Mouse (Mus musculus): Measurements from ENCODE around the gene Mcts1. TPM values are rescaled to one million over a fixed set of nuclear protein-coding genes. Genes with fewer than 3 reads are reported as not detected.

Mcts1 gene
- 136 TPM for polyA plus RNA-seq (2017; shearing (Covaris generic))

DNA sequence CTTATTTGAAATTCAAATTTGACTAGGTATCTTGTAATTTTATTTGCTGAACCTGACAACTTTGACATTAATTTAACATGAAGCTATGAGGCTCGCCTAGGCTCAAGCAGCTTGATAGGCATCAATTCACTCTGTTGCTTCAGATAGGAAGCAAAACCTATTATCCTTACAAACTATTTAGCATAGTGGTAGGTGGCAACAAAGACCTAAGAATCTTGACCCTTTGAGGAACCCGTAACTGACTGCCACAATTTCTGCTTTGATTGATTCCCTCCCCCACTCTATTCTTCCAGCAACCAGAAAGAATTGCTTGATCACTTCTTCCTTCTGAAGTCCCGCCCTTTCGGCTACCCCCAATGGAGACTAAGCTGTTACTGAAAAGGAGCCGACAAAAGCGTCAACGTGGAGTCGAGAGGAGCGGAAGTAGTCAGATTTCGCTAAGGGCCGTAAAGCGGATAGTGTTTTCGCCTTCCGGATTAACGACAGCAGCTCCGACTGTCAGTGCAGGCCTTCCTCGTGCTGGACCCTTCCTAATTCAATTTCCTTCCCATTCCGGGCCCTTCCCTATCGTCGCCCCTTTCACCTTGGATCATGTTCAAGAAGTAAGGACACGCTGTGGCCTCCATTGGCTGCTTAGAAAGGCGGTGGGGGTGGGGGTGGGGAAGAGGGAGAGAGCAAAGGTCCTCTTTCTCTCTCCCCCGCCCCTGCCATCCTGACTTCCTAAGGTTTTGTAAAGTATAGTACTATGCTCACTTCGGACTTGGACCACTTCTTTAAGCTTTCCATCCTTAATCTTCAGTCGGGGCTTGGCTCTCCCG lies at the start of gene Mcts1:
Gene Mcts1 (plus strand): TSS at position 402 of the 818 bp plus-strand sequence.

DNA sequence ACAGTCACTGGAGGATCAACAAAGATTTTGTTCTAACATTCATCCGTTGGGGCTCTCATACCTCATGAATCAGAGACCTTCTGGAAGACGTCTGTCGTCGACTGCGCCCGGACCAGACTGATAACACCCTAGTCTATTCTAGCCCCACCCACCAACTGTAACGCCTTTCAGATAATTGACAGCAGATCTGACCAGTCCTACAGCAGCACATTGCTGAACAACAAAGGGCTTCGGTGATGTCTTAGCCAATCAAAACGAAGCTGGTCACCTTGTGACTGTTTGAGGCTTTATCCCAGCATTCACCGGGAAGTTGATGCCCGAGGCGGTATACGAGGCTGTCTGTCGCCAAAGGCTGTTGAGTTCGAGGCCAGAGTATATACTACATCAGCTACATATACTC lies 24.3 kb upstream of the Mcts1 start, which contains the start of gene Cul4b:
Gene Cul4b (minus strand): TSS at position 119 of the 400 bp plus-strand sequence.

GRCm38 (mm10) chrX:38634801-38635637 lies 34.6 kb downstream of the Mcts1 start, which contains the start of gene C1galt1c1:
TSS of gene C1galt1c1 (minus strand) at chrX:38635087.

Other genes starting within 250 kb of the Mcts1 start
- gene Lamp2, start 144.1 kb upstream of the Mcts1 start, polyA plus RNA-seq (2017; shearing (Covaris generic)), result 44.7 TPM
- 29.1 TPM for gene Cul4b, start 24.4 kb upstream of the Mcts1 start, polyA plus RNA-seq (2017; shearing (Covaris generic))
- gene C1galt1c1, start 34.5 kb downstream of the Mcts1 start, polyA plus RNA-seq (2017; shearing (Covaris generic)), result 21.9 TPM
- gene 6030498E09Rik, start 172.1 kb downstream of the Mcts1 start, polyA plus RNA-seq (2017; shearing (Covaris generic)), result not detected

Measured in CD4-positive, CD25-positive, alpha-beta regulatory T cell (primary cell).